Mouse (Mus musculus): ENCODE measurements around the gene Grk6. TPM values are rescaled to one million over a fixed set of nuclear protein-coding genes. Genes with fewer than 3 reads are reported as not detected.

The Grk6 gene
- polyA plus RNA-seq, 1 experiment, result 109 TPM

DNA sequence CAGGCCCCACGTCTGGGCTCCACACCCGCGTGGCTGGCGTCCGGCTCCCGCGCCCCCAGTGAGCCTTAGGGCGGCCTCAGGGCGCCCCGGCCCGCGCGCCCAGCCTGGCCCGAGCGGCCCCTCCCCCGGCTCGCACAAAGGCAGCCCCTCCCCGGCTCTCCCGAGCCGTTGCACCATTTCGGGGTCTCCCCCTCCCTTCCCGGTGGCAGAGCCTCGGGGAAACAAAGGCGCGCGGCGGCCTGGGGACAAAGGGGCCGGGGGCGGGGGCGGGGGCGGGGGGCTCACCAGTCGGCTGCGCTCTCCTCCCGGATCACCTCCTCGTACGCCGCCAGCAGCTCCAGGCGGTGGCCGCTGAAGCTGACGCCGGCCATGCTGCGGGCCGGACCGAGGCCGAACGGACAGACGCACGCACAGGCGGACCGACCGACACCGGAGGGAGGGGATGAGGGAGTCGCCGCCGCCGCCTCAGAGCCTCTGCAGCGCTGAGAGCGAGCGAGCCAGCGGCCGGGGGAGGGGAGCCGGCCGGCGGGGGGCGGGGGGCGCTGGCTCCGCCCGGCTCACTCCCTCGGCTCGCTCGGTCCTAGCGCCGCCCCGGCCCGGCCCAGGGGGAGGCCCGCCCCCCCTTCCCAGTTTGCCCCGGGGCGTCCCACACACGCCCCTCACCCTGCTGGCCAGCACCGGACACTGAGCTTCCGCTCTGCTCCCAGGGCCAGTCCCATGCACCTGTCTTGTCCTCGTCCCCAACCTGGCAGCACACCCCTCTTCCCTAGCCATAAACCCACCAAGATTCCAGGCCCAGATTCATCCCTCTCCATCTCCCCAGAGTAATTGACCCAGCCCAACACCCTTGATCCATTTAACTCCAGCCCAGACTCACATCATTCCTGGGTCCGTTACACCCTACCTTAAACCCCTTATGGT lies 43.0 kb downstream of the Grk6 start, which contains the start of gene Dbn1:
Dbn1 (minus strand) TSS at position 534 of the 921 bp plus-strand sequence.
- WGBS, result 3% methylated on average over 73 of the region's 83 CpGs
- H3K27ac ChIP-seq (ENCODE audit: control insufficient read depth, insufficient read depth, low read depth, low read length, poor library complexity), result no peak within 1 kb of the TSS
- H3K4me3 ChIP-seq (replicated peaks; ENCODE audit: control insufficient read depth, low read depth, low read length), result no peak within 1 kb of the TSS
- peaks cover 1% of the 10 kb centered on the region; the same call in 1 of the 2 replicates for H3K4me1 ChIP-seq (ENCODE audit: control insufficient read depth, insufficient read depth, low read length)
- TF ChIP-seq POLR2A (IDR thresholded peaks at IDR 0.05; ENCODE audit: borderline replicate concordance, control insufficient read depth, low read depth, low read length) (no peak), CTCF (IDR thresholded peaks at IDR 0.05; ENCODE audit: control insufficient read depth, insufficient read depth, low read length) (no peak)

DNA sequence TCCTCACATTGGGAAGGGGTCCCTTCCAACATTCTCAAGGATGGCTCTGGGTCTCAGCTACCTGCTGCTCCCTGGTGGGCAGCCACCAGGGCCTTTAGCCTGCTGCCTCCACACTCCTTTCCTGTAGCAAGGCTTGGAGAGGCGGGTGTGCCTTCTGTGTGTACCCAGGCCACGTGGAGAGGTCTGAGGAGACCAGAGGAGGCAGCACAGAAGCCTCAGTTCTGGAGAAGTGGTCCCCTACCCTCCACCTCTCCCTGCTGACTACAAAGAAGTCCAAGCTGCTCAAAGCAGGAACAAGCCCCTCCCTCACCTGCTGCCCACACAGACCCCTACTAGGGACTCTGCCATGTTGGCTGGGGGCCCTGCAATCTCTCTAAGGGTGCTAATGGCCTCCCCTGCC lies 49.4 kb downstream of the Grk6 start:
- Histone ChIP-seq H3K4me1 (ENCODE audit: control insufficient read depth, insufficient read depth, low read length) (no peaks in the 10 kb centered on the region), H3K4me3 (replicated peaks; ENCODE audit: control insufficient read depth, low read depth, low read length) (no peak overlapping the region), H3K27ac (ENCODE audit: control insufficient read depth, insufficient read depth, low read depth, low read length, poor library complexity) (no peak overlapping the region)
- no peak for TF ChIP-seq POLR2A (IDR thresholded peaks at IDR 0.05; ENCODE audit: borderline replicate concordance, control insufficient read depth, low read depth, low read length)
- no peak for TF ChIP-seq CTCF (IDR thresholded peaks at IDR 0.05; ENCODE audit: control insufficient read depth, insufficient read depth, low read length)
- 56% methylated on average over 2 of the region's 2 CpGs for WGBS

DNA sequence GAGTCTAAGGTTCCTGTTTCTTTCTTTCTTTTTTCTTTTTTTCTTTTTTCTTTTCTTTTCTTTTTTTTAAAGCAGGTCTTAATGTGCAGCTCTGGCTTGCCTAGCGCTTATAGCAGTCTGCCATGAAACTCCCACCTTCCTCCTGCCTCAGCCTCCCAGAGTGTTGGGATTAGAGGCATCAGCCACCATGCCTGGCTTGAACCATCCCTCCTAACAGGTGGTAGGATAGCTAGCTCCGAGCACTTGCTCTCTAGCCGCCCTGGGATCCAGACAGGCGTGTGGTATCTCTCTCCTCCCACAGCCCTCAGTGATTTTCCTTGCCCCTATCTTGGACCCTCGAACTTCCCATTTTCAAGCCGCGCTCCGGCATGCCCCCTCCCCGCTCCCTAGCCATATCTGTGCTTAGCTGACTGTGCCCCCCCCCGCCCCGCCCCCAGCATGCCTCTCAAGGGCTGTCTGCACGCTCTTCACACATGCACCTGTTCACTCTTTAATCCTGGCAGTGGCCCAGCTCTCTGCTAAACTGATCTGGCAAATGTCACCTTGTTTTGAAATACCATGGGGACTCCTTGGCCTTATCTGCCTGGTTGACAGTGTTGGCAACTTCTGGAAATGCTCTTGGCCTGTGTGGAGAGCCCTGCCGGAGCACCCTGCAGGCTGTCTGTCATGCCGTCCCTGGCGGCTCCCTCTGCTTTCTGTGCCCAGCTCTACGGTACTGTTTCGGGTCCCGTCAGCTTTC lies 50.2 kb downstream of the Grk6 start:
- Histone ChIP-seq H3K27ac (ENCODE audit: control insufficient read depth, insufficient read depth, low read depth, low read length, poor library complexity) (no peak overlapping the region), H3K4me1 (ENCODE audit: control insufficient read depth, insufficient read depth, low read length) (no peaks in the 10 kb centered on the region), H3K4me3 (replicated peaks; ENCODE audit: control insufficient read depth, low read depth, low read length) (no peak overlapping the region)
- WGBS, result 17% methylated on average over 18 of the region's 18 CpGs
- no peak for TF ChIP-seq POLR2A (IDR thresholded peaks at IDR 0.05; ENCODE audit: borderline replicate concordance, control insufficient read depth, low read depth, low read length)

DNA sequence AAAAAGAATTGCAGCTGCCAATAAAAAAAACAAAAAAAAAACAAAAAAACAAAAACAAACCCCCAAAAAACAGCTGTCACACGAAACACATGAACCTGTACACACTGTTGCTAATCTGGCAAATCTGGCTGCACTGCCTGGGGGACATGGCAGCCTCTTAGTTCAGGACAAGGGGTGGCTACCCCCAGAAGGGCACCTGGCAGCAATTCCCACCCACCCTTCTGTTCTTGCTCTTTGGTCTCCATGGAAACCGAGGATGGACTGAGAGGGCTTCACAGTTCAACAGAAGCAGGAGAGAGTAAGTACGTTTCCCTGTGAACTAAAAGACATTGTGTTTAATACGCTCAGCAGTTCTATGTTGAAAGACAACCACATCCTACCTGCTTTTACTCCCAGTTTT lies 50.8 kb downstream of the Grk6 start:
- H3K4me3 ChIP-seq (replicated peaks; ENCODE audit: control insufficient read depth, low read depth, low read length), result no peak overlapping the region
- TF ChIP-seq POLR2A (IDR thresholded peaks at IDR 0.05; ENCODE audit: borderline replicate concordance, control insufficient read depth, low read depth, low read length) (no peak), CTCF (IDR thresholded peaks at IDR 0.05; ENCODE audit: control insufficient read depth, insufficient read depth, low read length) (no peak)
- WGBS, result 73% methylated on average over 4 of the region's 4 CpGs

DNA sequence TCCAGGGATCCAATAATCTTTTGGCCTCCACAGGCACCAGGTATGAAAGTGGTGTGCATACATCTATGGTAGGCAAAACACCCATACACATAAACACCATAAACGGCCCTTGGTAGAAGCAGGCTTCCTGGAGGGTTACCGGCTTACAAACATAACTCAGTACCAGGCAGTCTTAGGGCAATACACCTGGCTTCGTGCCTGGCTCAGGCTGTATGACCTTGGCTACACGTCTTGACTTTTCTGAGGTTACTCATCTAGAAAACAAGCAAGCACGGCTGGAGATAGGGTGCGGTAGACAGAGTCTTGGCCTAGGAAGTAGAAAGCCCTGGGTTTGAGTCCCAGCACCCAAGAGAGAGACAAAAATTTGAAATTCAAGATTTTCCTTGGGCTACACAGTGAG lies 51.8 kb downstream of the Grk6 start:
- no peak overlapping the region for H3K4me3 ChIP-seq (replicated peaks; ENCODE audit: control insufficient read depth, low read depth, low read length)
- no peak overlapping the region for H3K27ac ChIP-seq (ENCODE audit: control insufficient read depth, insufficient read depth, low read depth, low read length, poor library complexity)
- 83% methylated on average over 6 of the region's 6 CpGs for WGBS
- no peaks in the 10 kb centered on the region for H3K4me1 ChIP-seq (ENCODE audit: control insufficient read depth, insufficient read depth, low read length)
- TF ChIP-seq CTCF (IDR thresholded peaks at IDR 0.05; ENCODE audit: control insufficient read depth, insufficient read depth, low read length) (no peak), POLR2A (IDR thresholded peaks at IDR 0.05; ENCODE audit: borderline replicate concordance, control insufficient read depth, low read depth, low read length) (no peak)

More for the DNA sequence above, 50.8 kb downstream of the Grk6 start:
- no peaks in the 10 kb centered on the region for H3K4me1 ChIP-seq (ENCODE audit: control insufficient read depth, insufficient read depth, low read length)
- H3K27ac ChIP-seq (ENCODE audit: control insufficient read depth, insufficient read depth, low read depth, low read length, poor library complexity), result no peak overlapping the region

DNA sequence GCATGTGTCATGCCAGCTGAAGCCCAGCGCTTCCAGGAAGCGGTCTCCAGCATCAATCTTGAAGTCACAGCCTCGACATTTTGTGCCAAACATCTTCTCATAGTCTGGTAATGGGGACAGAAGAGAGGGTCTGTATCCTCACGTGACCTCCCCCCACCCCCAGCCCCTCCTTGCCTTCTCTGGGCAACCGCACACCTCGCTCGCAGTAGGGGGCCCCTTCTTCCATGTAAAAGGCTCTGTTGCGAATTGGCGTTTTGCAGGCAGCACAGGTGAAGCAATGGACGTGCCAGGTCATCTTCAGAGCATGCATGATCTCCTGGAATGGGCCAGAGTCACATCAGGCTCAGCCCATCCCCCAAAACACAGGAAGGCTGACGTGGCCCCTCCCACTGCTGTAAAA lies 54.0 kb downstream of the Grk6 start:
- Histone ChIP-seq H3K4me3 (replicated peaks; ENCODE audit: control insufficient read depth, low read depth, low read length) (no peak overlapping the region), H3K27ac (ENCODE audit: control insufficient read depth, insufficient read depth, low read depth, low read length, poor library complexity) (no peak overlapping the region), H3K4me1 (ENCODE audit: control insufficient read depth, insufficient read depth, low read length) (no peaks in the 10 kb centered on the region)
- no peak for TF ChIP-seq POLR2A (IDR thresholded peaks at IDR 0.05; ENCODE audit: borderline replicate concordance, control insufficient read depth, low read depth, low read length)
- no peak for TF ChIP-seq CTCF (IDR thresholded peaks at IDR 0.05; ENCODE audit: control insufficient read depth, insufficient read depth, low read length)
- WGBS, result 83% methylated on average over 11 of the region's 11 CpGs

DNA sequence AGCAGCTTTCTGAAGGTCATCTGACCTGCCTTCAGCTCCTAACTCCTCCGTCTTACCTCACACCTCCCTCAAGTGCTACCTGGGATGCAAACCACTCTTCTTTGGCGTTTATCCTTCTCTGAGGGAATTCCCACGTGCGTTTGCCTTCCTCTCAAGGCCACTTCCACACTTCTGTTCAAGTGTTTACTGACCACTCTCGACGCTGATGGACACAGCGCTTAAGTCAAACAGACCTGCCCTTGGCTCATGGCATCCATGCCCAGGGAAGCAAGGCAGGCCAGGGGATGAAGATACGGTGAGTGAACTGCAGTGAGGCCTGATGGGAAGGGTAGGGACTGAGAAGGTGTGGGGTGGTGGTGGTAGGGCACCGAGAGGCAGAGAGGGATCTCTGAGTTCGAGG lies 55.7 kb downstream of the Grk6 start:
- no peaks in the 10 kb centered on the region for H3K4me1 ChIP-seq (ENCODE audit: control insufficient read depth, insufficient read depth, low read length)
- no peak overlapping the region for H3K4me3 ChIP-seq (replicated peaks; ENCODE audit: control insufficient read depth, low read depth, low read length)
- TF ChIP-seq CTCF (IDR thresholded peaks at IDR 0.05; ENCODE audit: control insufficient read depth, insufficient read depth, low read length) (no peak), POLR2A (IDR thresholded peaks at IDR 0.05; ENCODE audit: borderline replicate concordance, control insufficient read depth, low read depth, low read length) (no peak)
- 80% methylated on average over 10 of the region's 10 CpGs for WGBS
- H3K27ac ChIP-seq (ENCODE audit: control insufficient read depth, insufficient read depth, low read depth, low read length, poor library complexity), result no peak overlapping the region

GRCm38 (mm10) chr13:55502405-55502804 lies 57.5 kb downstream of the Grk6 start:
- Histone ChIP-seq H3K4me3 (replicated peaks; ENCODE audit: control insufficient read depth, low read depth, low read length) (no peak overlapping the region), H3K27ac (ENCODE audit: control insufficient read depth, insufficient read depth, low read depth, low read length, poor library complexity) (no peak overlapping the region), H3K4me1 (ENCODE audit: control insufficient read depth, insufficient read depth, low read length) (no peaks in the 10 kb centered on the region)
- no peak for TF ChIP-seq CTCF (IDR thresholded peaks at IDR 0.05; ENCODE audit: control insufficient read depth, insufficient read depth, low read length)
- TF ChIP-seq POLR2A (IDR thresholded peaks at IDR 0.05; ENCODE audit: borderline replicate concordance, control insufficient read depth, low read depth, low read length), result no peak
- WGBS, result 78% methylated on average over 8 of the region's 8 CpGs

Data from bone marrow, adult 2 months (tissue).